Mouse (Mus musculus): ENCODE data around the gene Camk1d.

DNA sequence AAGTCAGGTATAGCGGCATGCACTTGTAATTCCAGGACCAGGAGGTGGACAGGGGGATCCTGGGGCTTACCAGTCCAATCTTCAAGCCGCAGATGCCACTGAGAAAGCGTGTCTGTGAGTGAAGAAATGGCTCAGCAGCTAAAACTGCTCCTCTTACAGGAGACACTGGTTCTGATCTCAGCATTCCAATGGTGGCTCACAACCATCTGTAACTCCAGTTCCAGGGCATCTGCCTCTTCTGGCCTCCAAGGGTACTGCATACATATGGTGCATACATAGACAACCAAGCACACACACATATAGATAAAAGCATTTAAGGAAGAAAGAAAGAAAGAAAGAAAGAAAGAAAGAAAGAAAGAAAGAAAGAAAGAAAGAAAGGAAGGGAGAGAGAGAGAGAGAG is 47.7 kb upstream of the Camk1d start:
- TF ChIP-seq POLR2A (IDR thresholded peaks at IDR 0.05; ENCODE audit: extremely low read depth, insufficient read depth, low read length) (no peak), CTCF (IDR thresholded peaks at IDR 0.05; ENCODE audit: low read depth, low read length) (no peak)
